Mouse (Mus musculus): ENCODE measurements around the gene Casp7.

DNA sequence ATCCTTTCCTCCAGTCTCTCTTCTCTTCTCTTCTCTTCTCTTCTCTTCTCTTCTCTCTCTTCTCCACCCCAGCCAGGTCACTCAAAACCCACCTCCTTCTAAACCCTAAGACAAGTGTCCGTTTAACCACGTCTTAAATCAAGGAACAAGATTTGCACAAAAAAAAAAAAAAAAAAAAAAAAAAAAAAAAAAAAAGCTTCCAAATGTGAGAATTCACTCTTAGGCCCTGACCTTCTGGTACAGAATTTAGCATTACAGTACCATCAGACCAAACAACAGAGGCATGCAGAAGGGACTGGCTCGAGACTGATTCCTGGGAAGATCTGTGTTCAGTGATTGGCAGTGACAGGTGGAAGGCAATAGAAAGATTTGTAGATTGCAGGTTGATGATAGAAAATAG is 23.4 kb downstream of the Casp7 start:
- TF ChIP-seq CTCF (conservative IDR thresholded peaks at IDR 0.05; ENCODE audit: insufficient read depth, insufficient read length, low read depth, low read length) (no peak), POLR2A (IDR thresholded peaks at IDR 0.05; ENCODE audit: low read depth, low read length) (no peak)
